Mouse (Mus musculus): ENCODE measurements around the gene Abca1.

DNA sequence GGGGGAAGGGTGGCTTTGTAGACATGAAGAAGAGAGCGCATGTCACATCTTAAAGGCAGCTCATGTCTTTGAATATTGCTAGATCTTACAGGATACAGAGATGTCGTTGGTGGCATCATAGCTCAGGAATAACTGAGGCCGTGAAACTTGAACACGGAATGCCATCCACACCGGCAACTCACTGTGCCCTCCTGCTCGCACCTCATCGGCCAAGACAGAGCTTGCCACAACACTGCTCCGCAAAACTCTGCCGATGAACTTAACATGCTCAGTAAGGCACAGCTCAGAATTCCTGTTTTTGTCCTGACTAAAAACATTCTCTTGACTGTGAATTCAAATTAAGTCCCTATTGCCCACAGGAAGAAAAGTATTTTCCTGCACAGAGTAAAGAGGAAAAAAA, 59.2 kb downstream of the Abca1 start:
- no peak for TF ChIP-seq CTCF (conservative IDR thresholded peaks at IDR 0.05; ENCODE audit: low read length)
- TF ChIP-seq NANOG (IDR thresholded peaks at IDR 0.05; ENCODE audit: borderline replicate concordance, low read length) = no peak
- TF ChIP-seq POU5F1 (IDR thresholded peaks at IDR 0.05; ENCODE audit: borderline replicate concordance, low read length) = no peak

Data from E14TG2a.4 (cell line).